Mouse (Mus musculus) stomach, embryonic 15.5 days (tissue): ENCODE measurements at regions not wholly inside any gene's neighbourhood (a gene's known extent, or its start where the extent isn't known, plus 50 kb on each side); places are given as distances from the start of the nearest gene placed in this dataset.
"Not testable (repeated sequence)": the region's sequence is repeated elsewhere in the genome, so short reads cannot be mapped to it uniquely, and the experiment has no call there.

Experiments
- ATAC-seq: fragments of 200-750 bp; cut with Nextera tagmentation; 2 replicates; pipeline ENCODE4 v1.8.0; 2017; ENCODE audit warnings: low read depth, moderate number of reproducible peaks, moderate TSS enrichment; ENCODE audit not compliant: insufficient read depth, low FRiP score
- H3K27ac ChIP-seq: fragments of 300-500 bp; sonication (generic); 2 replicates; pipeline ENCODE4 v1.5.1; 2015; ENCODE audit warnings: mild to moderate bottlenecking, inconsistent platforms
- H3K27me3 ChIP-seq: fragments of 300-500 bp; sonication (generic); replicated peaks from 2 replicates; pipeline ENCODE4 v1.6.1; 2015; ENCODE audit warnings: inconsistent platforms
- H3K36me3 ChIP-seq: fragments of 300-500 bp; sonication (generic); 2 replicates; pipeline ENCODE4 v1.6.1; 2015; ENCODE audit warnings: inconsistent platforms
- H3K4me1 ChIP-seq: fragments of 300-500 bp; sonication (generic); 2 replicates; pipeline ENCODE4 v1.6.1; 2015; ENCODE audit warnings: inconsistent platforms
- H3K4me2 ChIP-seq: fragments of 300-500 bp; sonication (generic); 2 replicates; pipeline ENCODE4 v1.6.1; 2015; ENCODE audit warnings: mild to moderate bottlenecking, inconsistent platforms
- H3K4me3 ChIP-seq: fragments of 300-500 bp; sonication (generic); replicated peaks from 2 replicates; pipeline ENCODE4 v1.5.1; 2015; ENCODE audit warnings: inconsistent platforms
- H3K9ac ChIP-seq: fragments of 300-500 bp; sonication (generic); 2 replicates; pipeline ENCODE4 v1.6.1; 2015; ENCODE audit warnings: inconsistent platforms
- H3K9me3 ChIP-seq: fragments of 300-500 bp; sonication (generic); 2 replicates; pipeline ENCODE4 v1.6.1; 2016; ENCODE audit warnings: inconsistent platforms
- WGBS: fragments of 180-500 bp; shearing (Covaris S2); methylation state at CpG from one replicate; pipeline ENCODE4 v1.1.7; 2015; 5-methylcytosine and 5-hydroxymethylcytosine counted together

GRCm38 (mm10) chr11:48657851-48658250 lies 142.3 kb upstream of the Rack1 start:
- Histone ChIP-seq H3K4me1 (no peaks in the 10 kb centered on the region), H3K4me2 (no peak overlapping the region), H3K36me3 (no peaks in the 10 kb centered on the region), H3K4me3 (no peak overlapping the region), H3K27me3 (no peaks in the 10 kb centered on the region), H3K9me3 (no peaks in the 10 kb centered on the region), H3K9ac (no peak overlapping the region), H3K27ac (no peak overlapping the region)
- no peak for ATAC-seq
- WGBS, result 58% methylated on average over 5 of the region's 5 CpGs

GRCm38 (mm10) chr11:48661641-48662040 lies 138.5 kb upstream of the Rack1 start:
- 45% methylated on average over 4 of the region's 4 CpGs for WGBS
- H3K9me3 ChIP-seq, result no peaks in the 10 kb centered on the region
- no peak overlapping the region for H3K4me2 ChIP-seq
- no peaks in the 10 kb centered on the region for H3K27me3 ChIP-seq
- H3K4me1 ChIP-seq, result no peaks in the 10 kb centered on the region
- no peaks in the 10 kb centered on the region for H3K36me3 ChIP-seq
- no peak for ATAC-seq
- no peak overlapping the region for H3K4me3 ChIP-seq
- H3K27ac ChIP-seq, result no peak overlapping the region
- H3K9ac ChIP-seq, result no peak overlapping the region

- Histone ChIP-seq H3K27me3 (no peaks in the 10 kb centered on the region), H3K9me3 (no peaks in the 10 kb centered on the region), H3K4me1 (no peaks in the 10 kb centered on the region), H3K36me3 (no peaks in the 10 kb centered on the region), H3K4me2 (no peak overlapping the region), H3K27ac (no peak overlapping the region), H3K9ac (no peak overlapping the region), H3K4me3 (no peak overlapping the region)
- WGBS, result 69% methylated on average over 3 of the region's 3 CpGs
- peak; percentile 53; the same call in 1 of the 2 replicates for ATAC-seq
Measured at GRCm38 (mm10) chr11:48684781-48685314, 115.3 kb upstream of the Rack1 start.

- Histone ChIP-seq H3K9ac (no peak overlapping the region), H3K4me3 (no peak overlapping the region), H3K4me2 (no peak overlapping the region), H3K4me1 (no peaks in the 10 kb centered on the region), H3K27me3 (no peaks in the 10 kb centered on the region), H3K9me3 (no peaks in the 10 kb centered on the region), H3K27ac (no peak overlapping the region), H3K36me3 (no peaks in the 10 kb centered on the region)
- ATAC-seq, result no peak
- WGBS, result 70% methylated on average over 4 of the region's 4 CpGs
Measured at GRCm38 (mm10) chr11:48690070-48690469, 110.1 kb upstream of the Rack1 start.

GRCm38 (mm10) chr11:48696352-48696751 lies 103.8 kb upstream of the Rack1 start:
- Histone ChIP-seq H3K4me2 (no peak overlapping the region), H3K4me3 (no peak overlapping the region), H3K27ac (no peak overlapping the region), H3K9me3 (no peaks in the 10 kb centered on the region), H3K4me1 (no peaks in the 10 kb centered on the region), H3K27me3 (no peaks in the 10 kb centered on the region), H3K36me3 (no peaks in the 10 kb centered on the region), H3K9ac (no peak overlapping the region)
- ATAC-seq, result no peak
- WGBS, result 74% methylated on average over 2 of the region's 2 CpGs

GRCm38 (mm10) chr11:48697191-48697590 lies 102.9 kb upstream of the Rack1 start:
- no peak overlapping the region for H3K4me2 ChIP-seq

GRCm38 (mm10) chr11:48707192-48707591 lies 92.9 kb upstream of the Rack1 start:
- Histone ChIP-seq H3K9me3 (no peaks in the 10 kb centered on the region), H3K4me1 (no peaks in the 10 kb centered on the region), H3K36me3 (no peaks in the 10 kb centered on the region), H3K27ac (no peak overlapping the region), H3K4me2 (no peak overlapping the region), H3K27me3 (no peaks in the 10 kb centered on the region), H3K9ac (no peak overlapping the region), H3K4me3 (no peak overlapping the region)
- 68% methylated on average over 2 of the region's 2 CpGs for WGBS
- ATAC-seq, result no peak

More at GRCm38 (mm10) chr11:48697191-48697590, 102.9 kb upstream of the Rack1 start:
- Histone ChIP-seq H3K27ac (no peak overlapping the region), H3K27me3 (no peaks in the 10 kb centered on the region), H3K36me3 (no peaks in the 10 kb centered on the region), H3K4me1 (no peaks in the 10 kb centered on the region), H3K4me3 (no peak overlapping the region), H3K9ac (no peak overlapping the region), H3K9me3 (no peaks in the 10 kb centered on the region)
- ATAC-seq, result no peak

- H3K27me3 ChIP-seq, result no peaks in the 10 kb centered on the region
- no peaks in the 10 kb centered on the region for H3K9me3 ChIP-seq
- no peak overlapping the region for H3K4me2 ChIP-seq
- ATAC-seq, result no peak
- H3K9ac ChIP-seq, result no peak overlapping the region
- 87% methylated on average over 4 of the region's 4 CpGs for WGBS
- H3K27ac ChIP-seq, result no peak overlapping the region
- H3K4me3 ChIP-seq, result no peak overlapping the region
- no peaks in the 10 kb centered on the region for H3K36me3 ChIP-seq
- H3K4me1 ChIP-seq, result no peaks in the 10 kb centered on the region
Measured at GRCm38 (mm10) chr11:48710972-48711371, 89.2 kb upstream of the Rack1 start.

GRCm38 (mm10) chr11:48724068-48724467 lies 76.1 kb upstream of the Rack1 start:
- no peaks in the 10 kb centered on the region for H3K4me1 ChIP-seq
- no peak overlapping the region for H3K4me3 ChIP-seq
- H3K36me3 ChIP-seq, result no peaks in the 10 kb centered on the region
- no peak for ATAC-seq
- H3K9ac ChIP-seq, result no peak overlapping the region
- no peak overlapping the region for H3K4me2 ChIP-seq
- H3K9me3 ChIP-seq, result no peaks in the 10 kb centered on the region
- no peak overlapping the region for H3K27ac ChIP-seq
- no peaks in the 10 kb centered on the region for H3K27me3 ChIP-seq

GRCm38 (mm10) chr11:48730826-48731225 lies 69.3 kb upstream of the Rack1 start:
- not testable (repeated sequence) for H3K9me3 ChIP-seq, H3K27ac ChIP-seq, H3K9ac ChIP-seq, H3K27me3 ChIP-seq, H3K4me1 ChIP-seq, ATAC-seq, H3K4me2 ChIP-seq, H3K36me3 ChIP-seq, H3K4me3 ChIP-seq
- WGBS, result 64% methylated on average over 4 of the region's 4 CpGs

- Histone ChIP-seq H3K4me3 (no peak overlapping the region), H3K36me3 (no peaks in the 10 kb centered on the region), H3K4me1 (no peaks in the 10 kb centered on the region), H3K27ac (no peak overlapping the region), H3K9ac (no peak overlapping the region), H3K27me3 (no peaks in the 10 kb centered on the region), H3K9me3 (no peaks in the 10 kb centered on the region), H3K4me2 (no peak overlapping the region)
- no peak for ATAC-seq
- 97% methylated on average over 1 of the region's 1 CpGs for WGBS
Measured at GRCm38 (mm10) chr11:48746503-48746902, 53.6 kb upstream of the Rack1 start.

GRCm38 (mm10) chr11:48748066-48748465 lies 52.1 kb upstream of the Rack1 start:
- H3K9ac ChIP-seq, result no peak overlapping the region
- no peak overlapping the region for H3K4me2 ChIP-seq
- no peaks in the 10 kb centered on the region for H3K27me3 ChIP-seq
- no peaks in the 10 kb centered on the region for H3K4me1 ChIP-seq
- no peaks in the 10 kb centered on the region for H3K9me3 ChIP-seq
- no peak for ATAC-seq
- no peak overlapping the region for H3K27ac ChIP-seq
- no peak overlapping the region for H3K4me3 ChIP-seq
- WGBS, result 46% methylated on average over 2 of the region's 2 CpGs
- no peaks in the 10 kb centered on the region for H3K36me3 ChIP-seq
